Mouse (Mus musculus): ENCODE data around the gene Abcd3.

Abcd3 gene

DNA sequence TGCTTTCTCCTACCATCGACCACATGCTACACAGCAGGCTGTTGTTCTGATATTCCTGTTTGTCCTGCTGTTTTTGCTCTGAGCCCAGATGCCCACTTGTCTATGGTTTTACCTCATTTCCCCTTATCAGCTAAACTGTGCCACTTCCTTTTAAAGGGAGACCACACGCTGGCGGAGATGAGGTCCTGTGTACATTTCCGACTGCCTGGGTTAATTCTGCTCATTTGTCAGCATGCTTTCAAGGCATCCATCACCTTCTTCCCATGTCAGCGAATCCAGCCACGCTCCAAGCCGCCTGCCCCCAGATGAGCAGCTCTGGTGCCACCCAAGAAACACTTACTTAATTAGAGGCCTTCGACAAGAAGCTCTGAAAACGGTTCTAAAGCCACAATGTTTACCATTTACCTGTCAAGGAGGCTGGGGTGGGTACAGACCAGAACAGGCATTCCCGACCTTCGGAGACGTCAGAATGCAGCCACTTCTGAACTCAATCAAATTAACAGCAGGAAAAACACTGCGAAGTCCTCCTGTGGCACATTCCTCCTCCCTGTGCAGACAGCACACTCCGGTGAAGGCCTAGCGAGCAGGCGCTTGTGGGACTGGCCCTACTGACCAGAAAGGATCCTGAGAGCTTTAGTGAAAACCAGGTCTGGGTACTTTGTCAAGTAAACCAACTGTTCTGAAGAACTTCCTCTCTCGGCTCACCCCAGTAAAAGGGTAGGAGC, 75.5 kb downstream of the Abcd3 start:
- DNase-seq (ENCODE audit: extremely low spot score, low read depth, low spot score) = no peak

DNA sequence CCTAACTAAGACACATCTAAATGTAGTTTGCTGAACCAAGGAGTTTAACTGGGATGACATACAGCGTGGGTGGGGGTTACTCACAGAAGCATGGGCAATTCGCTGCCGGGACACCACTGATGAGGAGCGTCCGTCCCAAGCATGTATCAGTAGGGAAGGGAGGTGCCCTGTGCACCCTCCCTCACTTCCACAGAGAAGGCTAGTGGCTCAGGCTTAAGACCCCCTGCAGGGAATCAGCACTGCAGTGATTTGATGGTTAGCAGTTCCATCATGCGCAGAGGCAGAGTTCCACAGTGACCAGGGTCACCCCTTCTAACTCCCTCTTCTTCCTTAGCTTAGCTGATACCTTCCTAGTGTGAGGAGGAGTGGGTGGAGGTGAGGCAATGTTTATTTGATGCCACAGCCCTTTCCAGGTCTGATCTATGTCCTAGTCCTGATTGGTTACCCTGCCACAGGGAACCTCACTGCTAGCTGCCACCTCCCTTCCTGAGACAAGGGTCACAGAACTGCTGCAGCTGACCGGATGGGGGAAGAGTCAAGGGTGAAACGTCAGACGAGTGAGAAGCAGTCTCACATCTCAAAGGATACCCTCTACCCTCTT, 76.3 kb downstream of the Abcd3 start:
- no peak for DNase-seq (ENCODE audit: extremely low spot score, low read depth, low spot score)

DNA sequence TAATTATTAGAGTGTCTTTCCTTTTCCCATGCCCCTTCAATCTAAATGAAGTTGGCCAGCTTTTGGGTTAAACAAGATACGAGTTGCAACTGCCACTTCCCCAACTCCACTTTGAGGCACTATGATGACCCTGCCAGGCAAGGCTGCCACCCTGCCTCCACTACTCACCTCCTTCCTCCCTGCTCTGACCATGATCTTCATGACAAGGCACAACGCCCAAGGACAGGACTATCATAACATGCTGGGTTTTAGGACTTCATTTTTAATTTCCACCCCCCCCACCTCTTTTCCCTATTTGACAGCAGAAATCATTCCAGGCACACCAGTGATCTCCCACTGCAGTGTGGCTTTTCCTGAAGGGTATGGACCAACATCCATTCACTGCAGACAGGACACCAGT, 77.2 kb downstream of the Abcd3 start:
- DNase-seq (ENCODE audit: extremely low spot score, low read depth, low spot score) = no peak

DNA sequence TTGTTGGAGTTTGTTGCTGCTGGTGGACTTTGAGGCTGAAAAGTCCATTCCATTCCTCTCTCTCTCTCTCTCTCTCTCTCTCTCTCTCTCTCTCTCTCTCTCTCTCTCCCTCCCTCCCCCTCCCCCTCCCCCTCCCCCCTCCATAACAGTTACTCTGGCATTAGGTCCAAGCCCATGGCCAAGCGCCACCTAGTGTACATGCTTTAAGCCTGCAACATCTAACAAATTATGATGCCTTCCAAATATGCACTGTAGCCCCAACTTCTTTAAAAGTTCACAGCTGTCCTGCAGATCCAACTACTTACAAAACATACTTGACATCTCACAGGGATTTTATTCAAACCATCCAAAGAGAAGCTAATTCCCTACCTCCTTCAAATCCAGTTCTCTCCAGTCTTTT, 77.6 kb downstream of the Abcd3 start:
- no peak for DNase-seq (ENCODE audit: extremely low spot score, low read depth, low spot score)

- DNase-seq (ENCODE audit: extremely low spot score, low read depth, low spot score) = no peak
These were observed 78.9 kb downstream of the Abcd3 start for GRCm38 (mm10) chr3:121736025-121736744.

DNA sequence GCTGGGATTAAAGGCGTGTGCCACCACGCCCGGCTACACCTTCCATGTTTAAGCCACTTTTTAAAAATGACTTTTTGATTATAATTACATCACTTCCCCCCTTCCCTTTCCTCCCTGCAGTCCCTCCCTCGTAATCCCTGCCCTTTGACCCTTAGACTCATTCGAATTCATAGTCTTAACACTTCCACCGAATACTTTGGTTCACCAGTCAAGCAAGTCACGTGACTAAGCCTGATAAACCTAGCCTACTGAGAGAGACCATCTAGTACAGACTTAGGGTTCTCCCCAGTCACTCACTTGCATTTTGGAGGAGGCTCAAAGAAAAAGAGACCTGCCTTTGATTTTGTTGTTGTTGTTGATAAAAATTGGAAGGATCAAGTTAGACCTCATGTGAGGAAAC, 79.6 kb downstream of the Abcd3 start:
- DNase-seq (ENCODE audit: extremely low spot score, low read depth, low spot score) = no peak

- DNase-seq (ENCODE audit: extremely low spot score, low read depth, low spot score) = no peak
These were observed 85.4 kb downstream of the Abcd3 start for GRCm38 (mm10) chr3:121729678-121730077.

DNA sequence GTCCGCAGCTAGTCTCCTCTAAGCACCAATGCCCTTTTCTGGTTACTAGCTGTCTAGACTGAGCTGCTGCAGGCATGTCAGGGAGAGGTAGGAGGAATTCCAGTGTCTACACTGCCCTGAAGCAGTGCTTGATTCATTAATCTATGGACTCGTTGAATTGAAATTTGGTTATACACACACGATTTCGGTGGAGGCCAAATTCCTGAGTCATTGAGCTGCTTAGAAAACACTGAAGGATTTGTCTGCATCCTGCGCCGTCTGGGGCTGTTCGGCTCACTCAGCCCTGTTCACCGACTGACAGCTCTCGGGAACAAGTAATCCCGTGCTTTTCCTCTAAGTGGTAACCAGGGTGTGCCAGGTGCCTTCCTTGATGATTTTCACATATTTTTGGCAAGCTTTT, 89.5 kb downstream of the Abcd3 start:
- DNase-seq (ENCODE audit: extremely low spot score, low read depth, low spot score) = no peak

GRCm38 (mm10) chr3:121724553-121724952, 90.5 kb downstream of the Abcd3 start:
- no peak for DNase-seq (ENCODE audit: extremely low spot score, low read depth, low spot score)

DNA sequence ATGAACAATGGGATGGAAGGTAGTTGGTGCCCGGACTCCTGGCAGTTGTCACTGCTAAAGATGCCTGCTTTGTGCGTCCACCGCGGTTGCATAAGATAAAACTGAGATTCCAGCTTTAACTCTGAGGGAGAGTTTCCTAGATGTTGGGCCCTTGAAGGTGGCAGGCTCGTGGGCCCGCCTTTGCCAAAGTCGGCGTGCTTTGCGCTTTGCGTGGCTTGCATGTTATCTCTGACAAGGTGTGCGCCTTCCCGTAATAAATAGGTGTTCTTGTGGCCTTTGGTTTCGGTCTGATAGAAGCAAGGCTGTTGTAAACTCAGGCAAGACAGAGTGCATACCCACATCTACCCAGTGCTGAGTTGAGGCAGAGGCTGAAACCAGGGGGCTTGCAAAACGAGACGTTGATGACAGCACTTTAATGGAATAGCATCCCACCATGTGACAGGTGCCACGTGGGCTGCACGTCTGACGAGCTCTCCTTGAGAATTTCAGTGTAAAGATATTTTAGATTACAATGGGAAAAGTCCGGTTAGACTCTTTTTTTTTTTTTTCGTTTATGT, 91.1 kb downstream of the Abcd3 start:
- DNase-seq (ENCODE audit: extremely low spot score, low read depth, low spot score) = no peak

DNA sequence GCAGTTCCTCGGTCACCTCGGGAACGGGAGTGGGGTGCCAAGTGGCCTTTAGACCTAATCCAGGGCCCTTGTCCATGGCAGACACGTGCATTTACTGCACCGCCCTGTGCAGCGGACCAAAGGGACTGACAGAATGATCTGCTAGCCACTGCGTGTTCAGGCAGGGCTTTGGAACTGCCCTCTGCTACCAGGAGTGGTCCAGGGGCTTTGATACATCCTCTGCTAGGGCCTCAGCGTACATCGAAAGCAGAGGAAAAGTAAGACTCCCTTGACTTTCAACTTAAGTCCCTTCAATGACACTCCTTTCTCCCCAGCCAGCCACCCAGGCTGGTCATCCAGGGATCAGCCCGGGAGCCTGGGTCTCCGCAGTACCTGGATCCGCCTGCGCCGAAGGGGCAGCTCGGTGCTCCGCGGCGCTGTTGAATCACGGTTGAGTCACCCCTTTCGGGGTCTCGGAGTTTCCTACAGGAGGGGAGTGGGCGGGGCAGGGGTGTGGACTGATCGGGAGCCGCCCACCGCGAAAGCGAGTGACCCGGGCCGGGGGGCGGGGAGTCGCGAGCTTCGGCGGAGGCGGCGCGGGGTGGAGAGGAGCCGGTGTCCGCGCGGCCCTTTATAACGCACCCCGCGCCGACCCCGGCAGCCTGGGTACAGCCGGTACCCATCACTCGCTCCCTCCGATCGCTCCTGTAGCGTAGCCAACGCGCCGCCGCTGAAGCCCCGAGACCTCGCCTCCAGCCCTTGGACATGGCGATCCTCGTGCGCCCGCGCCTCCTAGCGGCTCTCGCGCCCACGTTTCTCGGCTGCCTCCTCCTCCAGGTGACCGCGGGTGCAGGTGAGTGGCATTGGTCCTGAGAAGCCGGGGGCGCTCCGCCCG, 91.9 kb downstream of the Abcd3 start, which contains the start of gene F3:
Gene F3 (plus strand): TSS at position 567 of the 874 bp plus-strand sequence.
- no peak for DNase-seq (ENCODE audit: extremely low spot score, low read depth, low spot score)

DNA sequence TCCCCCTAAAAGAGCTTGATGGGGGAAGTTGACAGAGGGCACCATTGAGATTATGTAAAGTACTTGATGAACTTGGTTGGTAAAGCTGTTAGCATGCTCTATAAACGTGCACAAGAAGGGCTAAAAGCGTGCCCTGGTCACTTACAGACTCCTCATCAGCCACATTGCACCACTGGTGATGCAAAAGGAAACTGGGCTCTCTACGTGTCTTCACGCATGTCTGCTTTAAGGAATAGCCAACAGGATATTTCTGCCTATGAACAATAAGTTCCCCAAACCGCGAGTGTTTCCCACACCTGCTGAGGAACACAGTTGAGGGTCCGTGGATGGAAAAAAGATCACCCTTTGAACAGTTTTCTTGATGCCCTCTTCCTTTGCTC, 93.4 kb downstream of the Abcd3 start:
- no peak for DNase-seq (ENCODE audit: extremely low spot score, low read depth, low spot score)

DNA sequence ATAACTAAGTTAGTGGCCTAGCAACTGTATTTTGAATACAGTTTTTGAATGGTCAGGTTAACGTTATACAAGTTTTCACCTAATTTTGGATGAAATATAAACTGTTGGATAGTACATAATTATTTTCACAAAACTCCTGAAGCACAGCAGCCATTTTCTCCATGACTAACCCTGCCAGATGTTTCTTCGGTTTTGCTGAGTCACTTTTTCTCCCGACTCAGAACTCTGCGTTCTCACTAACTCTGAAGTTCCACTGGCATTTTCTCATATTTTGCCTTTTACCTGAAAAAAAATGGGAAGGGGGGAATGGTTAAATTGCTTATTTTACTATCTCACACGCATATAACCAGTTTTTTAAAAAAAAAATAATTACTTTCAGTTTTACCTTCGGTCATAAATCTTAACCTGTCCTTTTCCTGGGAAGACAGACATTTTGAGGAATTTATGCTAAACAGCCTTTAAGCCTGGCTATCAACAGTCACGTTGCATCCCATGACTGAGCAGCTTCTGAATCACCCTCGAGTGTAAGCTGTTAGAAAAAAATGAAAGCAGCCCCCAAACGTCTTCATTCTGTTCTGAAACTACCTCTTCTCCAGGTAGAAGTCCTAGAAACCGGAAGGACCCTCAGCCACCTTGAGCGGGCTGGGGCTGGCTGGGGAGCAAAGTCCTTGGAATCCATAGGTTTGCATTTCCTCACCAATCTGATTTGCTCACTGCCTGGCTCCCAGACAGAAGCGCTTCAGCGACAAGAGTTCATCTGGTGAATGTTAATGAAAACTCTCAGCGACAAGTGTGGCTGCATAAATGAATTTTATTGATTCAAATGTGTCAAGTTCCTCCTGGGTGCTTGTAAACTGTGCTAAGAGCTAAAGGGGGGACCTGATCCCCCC, 94.1 kb downstream of the Abcd3 start:
- no peak for DNase-seq (ENCODE audit: extremely low spot score, low read depth, low spot score)

GRCm38 (mm10) chr3:121719701-121720100, 95.4 kb downstream of the Abcd3 start:
- no peak for DNase-seq (ENCODE audit: extremely low spot score, low read depth, low spot score)

- DNase-seq (ENCODE audit: extremely low spot score, low read depth, low spot score) = no peak
These were observed 96.4 kb downstream of the Abcd3 start for GRCm38 (mm10) chr3:121718679-121719078.

DNA sequence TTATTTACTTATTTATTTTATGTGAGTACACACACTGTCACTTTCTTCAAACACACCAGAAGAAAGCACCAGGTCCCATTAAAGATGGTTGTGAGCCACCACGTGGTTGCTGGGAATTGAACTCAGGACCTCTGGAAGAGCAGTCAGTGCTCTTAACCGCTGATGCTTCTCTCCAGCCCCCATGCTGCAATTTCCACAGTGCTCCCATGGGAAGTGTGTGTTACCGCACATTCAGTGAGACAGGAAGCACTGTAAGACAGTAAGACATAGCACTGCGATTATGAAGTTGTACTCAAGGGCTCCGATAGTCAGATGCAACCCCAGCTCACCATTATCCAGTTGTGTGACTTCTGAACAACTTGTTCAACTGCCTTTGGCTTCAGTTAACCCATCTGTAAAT, 98.6 kb downstream of the Abcd3 start:
- DNase-seq (ENCODE audit: extremely low spot score, low read depth, low spot score) = no peak

- no peak for DNase-seq (ENCODE audit: extremely low spot score, low read depth, low spot score)
These were observed 99.2 kb downstream of the Abcd3 start for GRCm38 (mm10) chr3:121715741-121716459.

- no peak for DNase-seq (ENCODE audit: extremely low spot score, low read depth, low spot score)
These were observed 99.8 kb downstream of the Abcd3 start for GRCm38 (mm10) chr3:121715336-121715735.

GRCm38 (mm10) chr3:121714461-121714860, 100.6 kb downstream of the Abcd3 start:
- no peak for DNase-seq (ENCODE audit: extremely low spot score, low read depth, low spot score)

All from hindlimb bud, embryonic 11.5 days (tissue).